Mouse (Mus musculus): Measurements from ENCODE around the gene Ecpas.

- TF ChIP-seq USF1 (IDR thresholded peaks at IDR 0.05; ENCODE audit: low read depth): no peak
- TF ChIP-seq POLR2A (IDR thresholded peaks at IDR 0.05; ENCODE audit: insufficient read length, low read depth): no peak
- TF ChIP-seq E2F4 (IDR thresholded peaks at IDR 0.05; ENCODE audit: insufficient read depth): no peak
These were observed 24.0 kb downstream of the Ecpas start for GRCm38 (mm10) chr4:58888568-58888967.
